Mouse (Mus musculus) stomach, postnatal 0 days (tissue): Measurements from ENCODE around the gene Sypl2. TPM values are rescaled to one million over a fixed set of nuclear protein-coding genes. Genes with fewer than 3 reads are reported as not detected.

ENCODE experiments used
- ATAC-seq: fragments of 200-750 bp; cut with Nextera tagmentation; 2 replicates; pipeline ENCODE4 v1.8.0; 2017; ENCODE audit not compliant: low FRiP score, low TSS enrichment
- DNase-seq: peaks from one replicate; pipeline ENCODE4 v3.0.0-alpha.2; 2016; ENCODE audit warnings: low spot score
- H3K27ac ChIP-seq: fragments of 300-500 bp; sonication (generic); replicated peaks from 2 replicates; pipeline ENCODE4 v1.5.1; 2014; ENCODE audit warnings: mild to moderate bottlenecking, control low read depth
- H3K27me3 ChIP-seq: fragments of 300-500 bp; sonication (generic); 2 replicates; pipeline ENCODE4 v1.6.1; 2014; ENCODE audit warnings: low read length; ENCODE audit not compliant: control insufficient read depth, insufficient read depth
- H3K36me3 ChIP-seq: fragments of 300-500 bp; sonication (generic); 2 replicates; pipeline ENCODE4 v1.6.1; 2014; ENCODE audit warnings: low read length, mixed read lengths; ENCODE audit not compliant: control insufficient read depth, insufficient read depth
- H3K4me1 ChIP-seq: fragments of 300-500 bp; sonication (generic); replicated peaks from 2 replicates; pipeline ENCODE4 v1.6.1; 2014; ENCODE audit warnings: antibody characterized with exemption; ENCODE audit not compliant: control insufficient read depth, insufficient read depth
- H3K4me2 ChIP-seq: fragments of 300-500 bp; sonication (generic); replicated peaks from 2 replicates; pipeline ENCODE4 v1.6.1; 2014; ENCODE audit warnings: low read depth, mild to moderate bottlenecking, control low read depth, moderate library complexity
- H3K4me3 ChIP-seq: fragments of 300-500 bp; sonication (generic); 2 replicates; pipeline ENCODE4 v1.5.1; 2014; ENCODE audit warnings: low read depth, low read length, control low read depth
- H3K9ac ChIP-seq: fragments of 300-500 bp; sonication (generic); 2 replicates; pipeline ENCODE4 v1.6.1; 2014; ENCODE audit warnings: mild to moderate bottlenecking, low read length, control low read depth, mixed read lengths
- H3K9me3 ChIP-seq: fragments of 300-500 bp; sonication (generic); 2 replicates; pipeline ENCODE4 v1.6.1; 2016; ENCODE audit warnings: low read length; ENCODE audit not compliant: control insufficient read depth
- CTCF ChIP-seq: IDR thresholded peaks from 2 replicates; pipeline ENCODE4 v1.5.1; 2016; ENCODE audit warnings: antibody characterized with exemption, low read depth, mild to moderate bottlenecking, moderate library complexity
- EP300 ChIP-seq: optimal IDR thresholded peaks from 2 replicates; pipeline ENCODE3; 2016; ENCODE audit warnings: antibody characterized with exemption
- WGBS: fragments of 180-500 bp; shearing (Covaris S2); extraction: QIAGEN DNeasy Blood & Tissue Kit; methylation state at CpG from one replicate; pipeline ENCODE4 v1.1.7; 2014; 5-methylcytosine and 5-hydroxymethylcytosine counted together
- polyA plus RNA-seq: library from polyadenylated mRNA; unstranded; fragments of >200 nt; fragmentation: Nextera tagmentation; extraction: Ambion mirVana; gene quantifications from 2 replicates; pipeline ENCODE4 v1.2.1, GENCODE M21; 2015

Gene Sypl2
- polyA plus RNA-seq, 1 experiment from 2014 or later, result 0.04 TPM

- Histone ChIP-seq H3K9me3 (no peaks in the 10 kb centered on the region), H3K4me3 (no peak overlapping the region), H3K27me3 (no peaks in the 10 kb centered on the region), H3K4me2 (no peak overlapping the region), H3K9ac (no peak overlapping the region), H3K36me3 (no peaks in the 10 kb centered on the region), H3K27ac (no peak overlapping the region), H3K4me1 (no peaks in the 10 kb centered on the region)
- TF ChIP-seq CTCF, result no peak
- no peak for TF ChIP-seq EP300
- ATAC-seq, result no peak; the same call in 1 of the 2 replicates
- no peak for DNase-seq
- 55% methylated on average over 10 of the region's 10 CpGs for WGBS
Observed at GRCm38 (mm10) chr3:108165532-108166315, 60.7 kb downstream of the Sypl2 start.

GRCm38 (mm10) chr3:108164807-108165206 lies 61.6 kb downstream of the Sypl2 start:
- DNase-seq (peak; percentile 83), ATAC-seq (peak; percentile 58)
- WGBS, result 12% methylated on average over 9 of the region's 9 CpGs
- Histone ChIP-seq H3K9me3 (no peaks in the 10 kb centered on the region), H3K27me3 (no peaks in the 10 kb centered on the region), H3K4me3 (no peak overlapping the region), H3K36me3 (no peaks in the 10 kb centered on the region), H3K9ac (no peak overlapping the region), H3K4me1 (no peaks in the 10 kb centered on the region), H3K27ac (no peak overlapping the region), H3K4me2 (peak overlapping the region; percentile 49)
- TF ChIP-seq CTCF (peak; percentile 98), EP300 (no peak)

- 59% methylated on average over 5 of the region's 5 CpGs for WGBS
- no peak for DNase-seq
Observed at GRCm38 (mm10) chr3:108164091-108164490, 62.4 kb downstream of the Sypl2 start.

More at GRCm38 (mm10) chr3:108164091-108164490, 62.4 kb downstream of the Sypl2 start:
- Histone ChIP-seq H3K4me1 (no peaks in the 10 kb centered on the region), H3K27ac (no peak overlapping the region), H3K4me2 (no peak overlapping the region), H3K27me3 (no peaks in the 10 kb centered on the region), H3K36me3 (no peaks in the 10 kb centered on the region), H3K9ac (no peak overlapping the region), H3K4me3 (no peak overlapping the region), H3K9me3 (no peaks in the 10 kb centered on the region)
- no peak for ATAC-seq
- TF ChIP-seq EP300 (no peak), CTCF (no peak)

Other genes starting within 250 kb of the Sypl2 start
- gene Gstm2, start 240.2 kb downstream of the Sypl2 start, polyA plus RNA-seq, result 189 and 195 TPM in 2 replicates
- 892 and 954 TPM in 2 replicates for gene Gstm1, start 208.7 kb downstream of the Sypl2 start, polyA plus RNA-seq
- gene Gstm4, start 181.8 kb downstream of the Sypl2 start, polyA plus RNA-seq, result 19.4 and 19.6 TPM in 2 replicates
- gene Ampd2, start 140.0 kb downstream of the Sypl2 start, polyA plus RNA-seq, result 20.2 and 20.7 TPM in 2 replicates
- gene Gnat2, start 133.9 kb downstream of the Sypl2 start, polyA plus RNA-seq, result 0.59 and 0.71 TPM in 2 replicates
- 107 and 112 TPM in 2 replicates for gene Gnai3, start 80.5 kb downstream of the Sypl2 start, polyA plus RNA-seq
- 0.11 TPM in 2 replicates for gene Gpr61, start 71.8 kb downstream of the Sypl2 start, polyA plus RNA-seq
- 3.0 and 3.5 TPM in 2 replicates for gene Amigo1, start 40.3 kb downstream of the Sypl2 start, polyA plus RNA-seq
- gene Cyb561d1, start 25.4 kb downstream of the Sypl2 start, polyA plus RNA-seq, result 5.5 TPM in 2 replicates
- 4.3 and 4.8 TPM in 2 replicates for gene Atxn7l2, start 15.7 kb downstream of the Sypl2 start, polyA plus RNA-seq
- 159 and 166 TPM in 2 replicates for gene Psma5, start 30.3 kb upstream of the Sypl2 start, polyA plus RNA-seq
- 7.6 and 9.2 TPM in 2 replicates for gene Sort1, start 57.4 kb upstream of the Sypl2 start, polyA plus RNA-seq
- not detected in 2 replicates for gene Mybphl, start 138.3 kb upstream of the Sypl2 start, polyA plus RNA-seq
- 7.7 and 8.3 TPM in 2 replicates for gene Psrc1, start 157.2 kb upstream of the Sypl2 start, polyA plus RNA-seq
- gene Celsr2, start 188.9 kb upstream of the Sypl2 start, polyA plus RNA-seq, result 7.5 and 9.7 TPM in 2 replicates
- gene Sars, start 218.6 kb upstream of the Sypl2 start, polyA plus RNA-seq, result 99.5 and 102 TPM in 2 replicates